Mouse (Mus musculus) embryo, embryonic 10.5 days (tissue): Measurements from ENCODE around the gene Add1.
A peak's percentile ranks its signal among the peaks of the same experiment; 100 is the strongest.

ENCODE experiments used
- DNase-seq: peaks from one replicate; pipeline ENCODE4 v3.0.0-alpha.2; 2015; ENCODE audit warnings: low spot score

Gene Add1

GRCm38 (mm10) chr5:34573268-34574221 lies at the start of gene Add1:
Gene Add1, plus strand, starts transcription at chr5:34573664.
- peak; percentile 98 for DNase-seq

- no peak for DNase-seq
These were observed 49.4 kb upstream of the Add1 start for GRCm38 (mm10) chr5:34523958-34524485.

GRCm38 (mm10) chr5:34524511-34524910 lies 49.0 kb upstream of the Add1 start:
- no peak for DNase-seq

- peak; percentile 92 for DNase-seq
These were observed 47.6 kb upstream of the Add1 start, which contains the start of gene Sh3bp2 for GRCm38 (mm10) chr5:34525663-34526476. Gene Sh3bp2, plus strand, starts transcription at chr5:34525838.

GRCm38 (mm10) chr5:34526477-34526775 lies 47.0 kb upstream of the Add1 start:
- no peak for DNase-seq

- DNase-seq = no peak
These were observed 46.1 kb upstream of the Add1 start for GRCm38 (mm10) chr5:34527352-34527751.

- DNase-seq = no peak
These were observed 44.7 kb upstream of the Add1 start for GRCm38 (mm10) chr5:34528724-34529123.

GRCm38 (mm10) chr5:34530116-34530515 lies 43.3 kb upstream of the Add1 start:
- DNase-seq = no peak

- no peak for DNase-seq
These were observed 42.8 kb upstream of the Add1 start for GRCm38 (mm10) chr5:34530687-34531086.

- DNase-seq = no peak
These were observed 40.4 kb upstream of the Add1 start for GRCm38 (mm10) chr5:34533066-34533465.

GRCm38 (mm10) chr5:34533820-34534219 lies 39.6 kb upstream of the Add1 start:
- DNase-seq = no peak

GRCm38 (mm10) chr5:34534776-34535581 lies 38.5 kb upstream of the Add1 start:
- DNase-seq = no peak

GRCm38 (mm10) chr5:34535831-34536230 lies 37.6 kb upstream of the Add1 start:
- no peak for DNase-seq

GRCm38 (mm10) chr5:34538079-34538478 lies 35.4 kb upstream of the Add1 start:
- no peak for DNase-seq

- peak; percentile 46 for DNase-seq
These were observed 34.9 kb upstream of the Add1 start for GRCm38 (mm10) chr5:34538527-34538926.

- no peak for DNase-seq
These were observed 34.3 kb upstream of the Add1 start for GRCm38 (mm10) chr5:34539121-34539520.

GRCm38 (mm10) chr5:34542166-34542565 lies 31.3 kb upstream of the Add1 start:
- no peak for DNase-seq

GRCm38 (mm10) chr5:34543114-34543513 lies 30.4 kb upstream of the Add1 start:
- DNase-seq = no peak

- DNase-seq = peak; percentile 65
These were observed 26.1 kb upstream of the Add1 start for GRCm38 (mm10) chr5:34547410-34547809.

- no peak for DNase-seq
These were observed 24.4 kb upstream of the Add1 start for GRCm38 (mm10) chr5:34549135-34549482.

- DNase-seq = peak; percentile 86
These were observed 23.8 kb upstream of the Add1 start for GRCm38 (mm10) chr5:34549483-34550221.
